Mouse (Mus musculus): Measurements from ENCODE around the gene Gm9747.

GRCm38 (mm10) chr1:82262331-82262730 is 29.4 kb downstream of the Gm9747 start:
- TF ChIP-seq CTCF (IDR thresholded peaks at IDR 0.05; ENCODE audit: control insufficient read depth, insufficient read depth, insufficient replicate concordance, low read depth, low read length) (no peak), POLR2A (IDR thresholded peaks at IDR 0.05; ENCODE audit: control insufficient read depth, low read depth, low read length) (no peak)

All from testis, adult 2 months (tissue).